Mouse (Mus musculus): ENCODE measurements around the gene Btbd19. TPM values are rescaled to one million over a fixed set of nuclear protein-coding genes. Genes with fewer than 3 reads are reported as not detected.

Gene Btbd19
- total RNA-seq (2014; rRNA removed; ENCODE audit: low replicate concordance) (7.4 and 8.6 TPM in 2 replicates), polyA plus RNA-seq (2015; fragmentation: Nextera tagmentation; extraction: Ambion mirVana) (2.7 and 2.8 TPM in 2 replicates)

DNA sequence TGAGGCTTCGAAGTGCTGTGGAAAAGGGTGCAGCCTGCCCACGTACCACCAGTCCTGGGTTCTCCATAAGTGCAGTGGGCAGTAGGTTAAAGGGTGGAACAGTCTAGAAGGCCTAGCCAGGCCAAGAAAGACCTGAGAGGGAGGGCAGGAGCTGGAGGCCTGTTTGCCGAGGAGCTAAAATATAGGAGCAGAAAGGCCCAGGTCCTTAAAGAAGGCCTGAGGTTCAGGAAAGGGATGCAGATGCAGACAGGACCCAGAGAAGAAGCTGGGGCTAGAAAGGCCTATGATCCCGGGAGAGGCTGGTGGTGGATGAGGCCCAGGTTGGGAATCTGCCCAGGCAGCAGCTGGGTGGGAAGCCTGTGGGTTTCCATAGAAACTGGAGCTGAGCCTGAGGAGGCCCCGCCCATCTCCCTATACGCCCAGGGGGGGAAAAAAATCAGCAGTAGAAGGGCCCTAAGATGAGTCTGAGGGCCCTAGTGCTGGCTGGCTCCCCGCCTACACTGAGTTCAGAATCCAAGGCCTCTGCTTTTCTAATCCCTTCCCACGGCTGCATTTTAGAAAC is at the start of gene Btbd19:
Gene Btbd19, minus strand, starts transcription at position 378 of the 562 bp plus-strand sequence.
- DNase-seq (ENCODE audit: low spot score) = peak; percentile 62
- WGBS = 41% methylated on average over 8 of the region's 8 CpGs
- 0 out of 2 replicates have a peak, but pooled peaks cover 6% of the 10 kb centered on the region for H3K4me1 ChIP-seq (ENCODE audit: control insufficient read depth, insufficient read depth)
- H3K27me3 ChIP-seq (ENCODE audit: control insufficient read depth, insufficient read depth, low read length) = no peaks in the 10 kb centered on the region
- no peaks in the 10 kb centered on the region for H3K9me3 ChIP-seq (replicated peaks; ENCODE audit: control insufficient read depth, low read length)
- TF ChIP-seq EP300 (IDR thresholded peaks at IDR 0.05; ENCODE audit: low read depth) (no peak), CTCF (IDR thresholded peaks at IDR 0.05; ENCODE audit: low read depth) (no peak)
- H3K4me2 ChIP-seq (ENCODE audit: low read depth, low read length) = peak within 1 kb of the TSS; percentile 31
- H3K36me3 ChIP-seq (replicated peaks; ENCODE audit: control insufficient read depth, insufficient read depth, low read length) = 0 out of 2 replicates have a peak, but pooled peaks cover 8% of the 10 kb centered on the region
- ATAC-seq (ENCODE audit: insufficient read depth, low read depth) = peak; percentile 49
- H3K27ac ChIP-seq (ENCODE audit: low read depth) = peak within 1 kb of the TSS; percentile 97
- H3K9ac ChIP-seq (replicated peaks; ENCODE audit: low read depth, low read length) = peak within 1 kb of the TSS; percentile 31
- H3K4me3 ChIP-seq (ENCODE audit: low read depth, low read length) = no peak within 1 kb of the TSS

DNA sequence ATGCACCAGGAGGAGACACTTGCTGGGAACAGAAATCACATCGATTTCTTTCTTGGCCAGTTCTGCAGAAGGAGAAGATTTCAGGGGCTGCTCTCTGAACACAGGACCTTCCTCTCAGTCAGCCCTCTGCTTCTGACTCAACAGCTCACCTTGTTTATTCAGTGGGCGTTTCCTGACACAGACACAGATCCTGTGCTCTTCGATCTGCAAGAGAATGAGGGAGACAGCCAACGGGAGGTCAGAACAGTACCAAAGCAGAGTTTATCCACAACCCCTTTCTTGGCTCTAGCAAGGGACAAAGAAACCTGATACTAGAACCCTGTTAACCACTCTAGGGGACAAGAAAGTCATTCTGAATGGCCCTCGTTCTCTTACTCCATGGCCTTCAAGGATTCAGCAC is 44.4 kb upstream of the Btbd19 start:
- no peaks in the 10 kb centered on the region for H3K27me3 ChIP-seq (ENCODE audit: control insufficient read depth, insufficient read depth, low read length)
- 90% methylated on average over 5 of the region's 5 CpGs for WGBS
- no peaks in the 10 kb centered on the region for H3K9me3 ChIP-seq (replicated peaks; ENCODE audit: control insufficient read depth, low read length)
- no peak for TF ChIP-seq EP300 (IDR thresholded peaks at IDR 0.05; ENCODE audit: low read depth)
- TF ChIP-seq CTCF (IDR thresholded peaks at IDR 0.05; ENCODE audit: low read depth) = no peak
- H3K4me2 ChIP-seq (ENCODE audit: low read depth, low read length) = no peak overlapping the region
- ATAC-seq (ENCODE audit: insufficient read depth, low read depth) = no peak
- DNase-seq (ENCODE audit: low spot score) = no peak
- peaks cover 85% of the 10 kb centered on the region for H3K36me3 ChIP-seq (replicated peaks; ENCODE audit: control insufficient read depth, insufficient read depth, low read length)
- no peaks in the 10 kb centered on the region for H3K4me1 ChIP-seq (ENCODE audit: control insufficient read depth, insufficient read depth)
- H3K4me3 ChIP-seq (ENCODE audit: low read depth, low read length) = no peak overlapping the region
- no peak overlapping the region for H3K27ac ChIP-seq (ENCODE audit: low read depth)
- H3K9ac ChIP-seq (replicated peaks; ENCODE audit: low read depth, low read length) = no peak overlapping the region

DNA sequence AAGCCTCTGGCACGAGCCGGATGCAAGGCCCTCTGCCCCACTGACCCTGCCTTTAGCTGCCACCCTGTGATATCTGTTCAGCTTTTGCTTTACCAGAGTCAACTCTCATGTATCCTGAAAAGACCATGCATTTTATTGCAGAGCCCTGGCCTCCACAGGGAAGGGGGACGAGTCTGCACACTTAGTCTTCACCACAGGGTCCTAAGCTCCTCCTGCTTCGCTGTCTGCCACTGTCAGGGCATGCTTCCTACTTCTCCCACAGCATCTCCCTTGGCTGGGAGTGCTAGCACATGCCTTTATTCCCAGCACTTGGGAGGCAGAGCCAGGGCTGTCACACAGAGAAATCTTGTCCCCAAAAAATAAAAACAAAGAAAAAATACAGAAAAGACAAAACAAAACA is 35.7 kb upstream of the Btbd19 start:
- Histone ChIP-seq H3K9ac (replicated peaks; ENCODE audit: low read depth, low read length) (no peak overlapping the region), H3K36me3 (replicated peaks; ENCODE audit: control insufficient read depth, insufficient read depth, low read length) (peaks cover 59% of the 10 kb centered on the region), H3K4me2 (ENCODE audit: low read depth, low read length) (no peak overlapping the region), H3K9me3 (replicated peaks; ENCODE audit: control insufficient read depth, low read length) (no peaks in the 10 kb centered on the region), H3K4me1 (ENCODE audit: control insufficient read depth, insufficient read depth) (no peaks in the 10 kb centered on the region), H3K27me3 (ENCODE audit: control insufficient read depth, insufficient read depth, low read length) (no peaks in the 10 kb centered on the region), H3K27ac (ENCODE audit: low read depth) (no peak overlapping the region), H3K4me3 (ENCODE audit: low read depth, low read length) (no peak overlapping the region)
- DNase-seq (ENCODE audit: low spot score) (no peak), ATAC-seq (ENCODE audit: insufficient read depth, low read depth) (no peak)
- 83% methylated on average over 4 of the region's 4 CpGs for WGBS
- TF ChIP-seq CTCF (IDR thresholded peaks at IDR 0.05; ENCODE audit: low read depth) = no peak
- no peak for TF ChIP-seq EP300 (IDR thresholded peaks at IDR 0.05; ENCODE audit: low read depth)

DNA sequence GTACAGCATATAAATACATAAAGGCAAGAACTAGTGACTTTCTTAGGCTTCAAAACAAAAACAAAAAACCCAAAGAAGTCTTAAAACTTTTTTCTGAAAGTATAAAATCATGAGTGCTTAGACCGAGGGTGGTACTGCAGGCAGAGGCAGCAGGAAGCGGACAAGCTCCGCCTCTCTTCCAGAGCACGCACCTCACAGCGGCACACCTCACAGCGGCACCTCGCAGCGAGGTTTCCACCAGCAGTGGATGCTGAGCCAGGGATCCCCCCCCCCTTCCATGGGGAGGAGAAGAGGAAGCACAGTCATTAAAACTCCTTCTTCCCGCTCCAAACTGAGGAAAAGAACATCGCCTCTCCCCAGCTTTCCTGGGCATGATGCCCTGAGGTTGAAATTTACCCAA is 34.1 kb upstream of the Btbd19 start:
- no peak for ATAC-seq (ENCODE audit: insufficient read depth, low read depth)
- no peak overlapping the region for H3K4me3 ChIP-seq (ENCODE audit: low read depth, low read length)
- TF ChIP-seq EP300 (IDR thresholded peaks at IDR 0.05; ENCODE audit: low read depth) = no peak
- TF ChIP-seq CTCF (IDR thresholded peaks at IDR 0.05; ENCODE audit: low read depth) = no peak
- WGBS = 83% methylated on average over 10 of the region's 10 CpGs
- no peaks in the 10 kb centered on the region for H3K9me3 ChIP-seq (replicated peaks; ENCODE audit: control insufficient read depth, low read length)
- no peaks in the 10 kb centered on the region for H3K4me1 ChIP-seq (ENCODE audit: control insufficient read depth, insufficient read depth)
- H3K27ac ChIP-seq (ENCODE audit: low read depth) = no peak overlapping the region
- peaks cover 44% of the 10 kb centered on the region for H3K36me3 ChIP-seq (replicated peaks; ENCODE audit: control insufficient read depth, insufficient read depth, low read length)
- no peak overlapping the region for H3K4me2 ChIP-seq (ENCODE audit: low read depth, low read length)
- H3K27me3 ChIP-seq (ENCODE audit: control insufficient read depth, insufficient read depth, low read length) = no peaks in the 10 kb centered on the region
- no peak overlapping the region for H3K9ac ChIP-seq (replicated peaks; ENCODE audit: low read depth, low read length)
- DNase-seq (ENCODE audit: low spot score) = no peak

DNA sequence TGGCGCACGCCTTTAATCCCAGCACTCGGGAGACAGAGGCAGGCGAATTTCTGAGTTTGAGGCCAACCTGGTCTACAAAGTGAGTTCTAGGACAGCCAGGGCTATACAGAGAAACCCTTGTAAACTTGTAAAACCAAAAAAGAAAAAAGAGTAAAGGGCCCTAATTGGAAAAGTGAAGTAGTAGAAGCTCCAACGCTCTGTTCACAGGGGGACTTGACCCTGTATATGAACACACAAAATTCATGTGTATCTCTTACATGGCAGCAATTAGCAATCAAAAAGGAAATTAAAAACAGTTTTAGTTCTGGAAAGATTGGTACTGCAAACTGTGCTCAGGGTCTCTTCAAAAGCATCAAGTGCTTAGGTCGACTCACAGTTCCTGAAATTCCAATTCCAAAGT is 30.8 kb upstream of the Btbd19 start:
- peaks cover 7% of the 10 kb centered on the region; the same call in 1 of the 2 replicates for H3K4me1 ChIP-seq (ENCODE audit: control insufficient read depth, insufficient read depth)
- no peak for DNase-seq (ENCODE audit: low spot score)
- 0 out of 2 replicates have a peak overlapping the region, but pooled peaks have one; percentile 90 for H3K9ac ChIP-seq (replicated peaks; ENCODE audit: low read depth, low read length)

More for the DNA sequence above, 30.8 kb upstream of the Btbd19 start:
- Histone ChIP-seq H3K27ac (ENCODE audit: low read depth) (peak overlapping the region; percentile 82; the same call in 1 of the 2 replicates), H3K36me3 (replicated peaks; ENCODE audit: control insufficient read depth, insufficient read depth, low read length) (peaks cover 50% of the 10 kb centered on the region), H3K27me3 (ENCODE audit: control insufficient read depth, insufficient read depth, low read length) (no peaks in the 10 kb centered on the region), H3K9me3 (replicated peaks; ENCODE audit: control insufficient read depth, low read length) (no peaks in the 10 kb centered on the region), H3K4me2 (ENCODE audit: low read depth, low read length) (peak overlapping the region; percentile 85), H3K4me3 (ENCODE audit: low read depth, low read length) (peak overlapping the region; percentile 63)
- no peak for ATAC-seq (ENCODE audit: insufficient read depth, low read depth)
- TF ChIP-seq CTCF (IDR thresholded peaks at IDR 0.05; ENCODE audit: low read depth) (no peak), EP300 (IDR thresholded peaks at IDR 0.05; ENCODE audit: low read depth) (no peak)
- WGBS = 31% methylated on average over 6 of the region's 6 CpGs
